In genomic region chr2:94465890-94466189, GRCm38 (mm10) we compare ENCODE assay signal across 10 mouse cellular contexts. TPM values are rescaled to one million over a fixed set of nuclear protein-coding genes. Genes with fewer than 3 reads are reported as not detected.
DNase-seq lines count a peak whose midpoint lies in the region; ATAC-seq and TF ChIP-seq lines count a peak whose summit lies in the region.
"Had no signal": no experiment of that assay in that cellular context is flagged by ENCODE, and none has a peak within 500 bp of the region (broad histone marks: within the 10 kb centered on the region; RNA-seq: fewer than 3 reads in every experiment).

No protein-coding gene starts in this region.

- peak; percentile 75 for TF ChIP-seq CTCF in intestine, postnatal 0 days (IDR thresholded peaks at IDR 0.05; ENCODE audit: low read depth)

- no peak overlapping the region for H3K9ac ChIP-seq in intestine, postnatal 0 days (ENCODE audit: low read depth, low read length)
- no peak overlapping the region for H3K9ac ChIP-seq in intestine, embryonic 15.5 days
- no peak overlapping the region for H3K9ac ChIP-seq in neural tube, embryonic 14.5 days (replicated peaks; ENCODE audit: low read depth, low read length)
- H3K9ac ChIP-seq: embryonic facial prominence, embryonic 12.5 days had no signal

- no peak overlapping the region for H3K4me3 ChIP-seq in intestine, postnatal 0 days (ENCODE audit: low read depth, low read length)
- H3K4me3 ChIP-seq in intestine, embryonic 15.5 days (replicated peaks), result no peak overlapping the region
- no peak overlapping the region for H3K4me3 ChIP-seq in heart, embryonic 10.5 days
- no peak overlapping the region for H3K4me3 ChIP-seq in limb, embryonic 10.5 days
- H3K4me3 ChIP-seq in neural tube, embryonic 14.5 days (ENCODE audit: low read depth, low read length), result no peak overlapping the region
- H3K4me3 ChIP-seq: embryonic facial prominence, embryonic 12.5 days; megakaryocyte, embryonic 14.5 days had no signal

- no peak for ATAC-seq in intestine, postnatal 0 days
- ATAC-seq in intestine, embryonic 15.5 days, result no peak
- ATAC-seq in neural tube, embryonic 14.5 days (ENCODE audit: low read depth), result peak; percentile 65; the same call in 1 of the 2 replicates

- H3K4me1 ChIP-seq in intestine, postnatal 0 days (replicated peaks; ENCODE audit: control insufficient read depth, insufficient read depth, low read length), result no peaks in the 10 kb centered on the region
- no peaks in the 10 kb centered on the region for H3K4me1 ChIP-seq in intestine, embryonic 15.5 days (replicated peaks)
- no peaks in the 10 kb centered on the region for H3K4me1 ChIP-seq in heart, embryonic 10.5 days
- H3K4me1 ChIP-seq in limb, embryonic 10.5 days, result no peaks in the 10 kb centered on the region
- H3K4me1 ChIP-seq in neural tube, embryonic 14.5 days (ENCODE audit: control insufficient read depth, insufficient read depth, low read length), result no peaks in the 10 kb centered on the region
- H3K4me1 ChIP-seq: embryonic facial prominence, embryonic 12.5 days; megakaryocyte, embryonic 14.5 days had no signal

- WGBS in intestine, postnatal 0 days, result 9% methylated on average over 8 of the region's 8 CpGs
- 8% methylated on average over 8 of the region's 8 CpGs for WGBS in intestine, embryonic 15.5 days
- WGBS in heart, embryonic 10.5 days, result 18% methylated on average over 8 of the region's 8 CpGs
- WGBS in limb, embryonic 10.5 days, result 18% methylated on average over 8 of the region's 8 CpGs
- 7% methylated on average over 8 of the region's 8 CpGs for WGBS in neural tube, embryonic 14.5 days

- H3K9me3 ChIP-seq in intestine, postnatal 0 days (ENCODE audit: control insufficient read depth), result no peaks in the 10 kb centered on the region
- H3K9me3 ChIP-seq in intestine, embryonic 15.5 days, result no peaks in the 10 kb centered on the region
- H3K9me3 ChIP-seq in heart, embryonic 10.5 days, result no peaks in the 10 kb centered on the region
- H3K9me3 ChIP-seq in limb, embryonic 10.5 days (replicated peaks), result no peaks in the 10 kb centered on the region
- no peaks in the 10 kb centered on the region for H3K9me3 ChIP-seq in neural tube, embryonic 14.5 days (ENCODE audit: control insufficient read depth, low read length)
- H3K9me3 ChIP-seq: embryonic facial prominence, embryonic 12.5 days had no signal

- no peak overlapping the region for H3K4me2 ChIP-seq in intestine, postnatal 0 days (replicated peaks; ENCODE audit: low read depth)
- H3K4me2 ChIP-seq in intestine, embryonic 15.5 days (replicated peaks), result no peak overlapping the region
- no peak overlapping the region for H3K4me2 ChIP-seq in neural tube, embryonic 14.5 days (ENCODE audit: low read depth, low read length)

- H3K27me3 ChIP-seq in intestine, postnatal 0 days (replicated peaks; ENCODE audit: control insufficient read depth, insufficient read depth, low read length), result no peaks in the 10 kb centered on the region
- H3K27me3 ChIP-seq in intestine, embryonic 15.5 days (replicated peaks), result no peaks in the 10 kb centered on the region
- 0 out of 2 replicates have a peak, but pooled peaks cover 7% of the 10 kb centered on the region for H3K27me3 ChIP-seq in heart, embryonic 10.5 days (ENCODE audit: insufficient read depth, poor library complexity, severe bottlenecking)
- 0 out of 2 replicates have a peak, but pooled peaks cover 4% of the 10 kb centered on the region for H3K27me3 ChIP-seq in limb, embryonic 10.5 days (ENCODE audit: low read depth, poor library complexity, severe bottlenecking)
- no peaks in the 10 kb centered on the region for H3K27me3 ChIP-seq in neural tube, embryonic 14.5 days (ENCODE audit: control insufficient read depth, insufficient read depth, low read length)
- H3K27me3 ChIP-seq: embryonic facial prominence, embryonic 12.5 days had no signal

- peak; percentile 44 for DNase-seq in ES-CJ7 (ENCODE audit: low read depth, low spot score)
- peak; percentile 38 for DNase-seq in c-Kit-positive CD71-positive TER-119-positive erythroid progenitor cells, embryonic 14.5 days (ENCODE audit: low spot score)
- peak; percentile 72 for DNase-seq in heart, embryonic 10.5 days (ENCODE audit: low spot score)
- DNase-seq in limb, embryonic 10.5 days (ENCODE audit: low spot score), result peak; percentile 51
- no peak for DNase-seq in spleen, postnatal 36 days (ENCODE audit: low spot score in 2 of 2)

- no peak overlapping the region for H3K27ac ChIP-seq in intestine, postnatal 0 days (ENCODE audit: low read depth, low read length)
- no peak overlapping the region for H3K27ac ChIP-seq in intestine, embryonic 15.5 days
- H3K27ac ChIP-seq in heart, embryonic 10.5 days, result no peak overlapping the region
- H3K27ac ChIP-seq in limb, embryonic 10.5 days, result no peak overlapping the region
- no peak overlapping the region for H3K27ac ChIP-seq in neural tube, embryonic 14.5 days (ENCODE audit: low read depth, low read length)
- H3K27ac ChIP-seq: embryonic facial prominence, embryonic 12.5 days had no signal

- no peaks in the 10 kb centered on the region for H3K36me3 ChIP-seq in intestine, postnatal 0 days (ENCODE audit: control insufficient read depth, insufficient read depth)
- no peaks in the 10 kb centered on the region for H3K36me3 ChIP-seq in intestine, embryonic 15.5 days
- H3K36me3 ChIP-seq in heart, embryonic 10.5 days, result no peaks in the 10 kb centered on the region
- H3K36me3 ChIP-seq in limb, embryonic 10.5 days, result no peaks in the 10 kb centered on the region
- no peaks in the 10 kb centered on the region for H3K36me3 ChIP-seq in neural tube, embryonic 14.5 days (ENCODE audit: control insufficient read depth, insufficient read depth, low read length)
- H3K36me3 ChIP-seq: embryonic facial prominence, embryonic 12.5 days had no signal

RNA-seq across cellular contexts. Expression of gene Api5, which starts 27.9 kb away (rescaled TPM):
- 47.6 and 48.8 TPM in 2 replicates for polyA plus RNA-seq in intestine, postnatal 0 days (2015; fragmentation: Nextera tagmentation; extraction: Ambion mirVana)
- polyA plus RNA-seq in intestine, embryonic 15.5 days (2015; fragmentation: Nextera tagmentation; extraction: Ambion mirVana), result 121 and 138 TPM in 2 replicates
- polyA plus RNA-seq in heart, embryonic 10.5 days (2016; fragmentation: Nextera tagmentation; extraction: Ambion mirVana), result 109 and 133 TPM in 2 replicates
- 195 and 217 TPM in 2 replicates for polyA plus RNA-seq in limb, embryonic 10.5 days (2016; fragmentation: Nextera tagmentation; extraction: Ambion mirVana)
- 110 and 131 TPM in 2 replicates for polyA plus RNA-seq in neural tube, embryonic 14.5 days (2014; fragmentation: Nextera tagmentation; extraction: Ambion mirVana)

RNA-seq across cellular contexts. Expression of gene Ttc17, which starts 59.4 kb away (rescaled TPM):
- polyA plus RNA-seq in intestine, postnatal 0 days (2015; fragmentation: Nextera tagmentation; extraction: Ambion mirVana), result 9.1 and 9.7 TPM in 2 replicates
- 13.3 and 15.8 TPM in 2 replicates for polyA plus RNA-seq in intestine, embryonic 15.5 days (2015; fragmentation: Nextera tagmentation; extraction: Ambion mirVana)
- 12.9 and 14.1 TPM in 2 replicates for polyA plus RNA-seq in heart, embryonic 10.5 days (2016; fragmentation: Nextera tagmentation; extraction: Ambion mirVana)
- polyA plus RNA-seq in limb, embryonic 10.5 days (2016; fragmentation: Nextera tagmentation; extraction: Ambion mirVana), result 12.6 and 13.4 TPM in 2 replicates
- 23.5 and 29.6 TPM in 2 replicates for polyA plus RNA-seq in neural tube, embryonic 14.5 days (2014; fragmentation: Nextera tagmentation; extraction: Ambion mirVana)

Comparison
In these comparisons a context has a peak if more than half of its experiments do, and no peak if none do; other contexts are left out.
1. DNase-seq: peak in ES-CJ7 (single experiment), c-Kit-positive CD71-positive TER-119-positive erythroid progenitor cells, embryonic 14.5 days (single experiment), heart, embryonic 10.5 days (single experiment) and limb, embryonic 10.5 days (single experiment); none in spleen, postnatal 36 days (0 of 2).